Mouse (Mus musculus) liver, adult 2 months (tissue): Measurements from ENCODE around the gene Rap1b.

ENCODE experiments used
- CTCF ChIP-seq: fragments of 200-500 bp; IDR thresholded peaks from 2 replicates; pipeline ENCODE4 v1.5.1; 2011; ENCODE audit warnings: low read depth, low read length, control low read depth
- POLR2A ChIP-seq: fragments of 200-500 bp; IDR thresholded peaks from 2 replicates; pipeline ENCODE4 v1.6.1; 2011; ENCODE audit warnings: low read length, control low read depth; ENCODE audit not compliant: insufficient read depth; ENCODE audit errors: extremely low read depth

DNA sequence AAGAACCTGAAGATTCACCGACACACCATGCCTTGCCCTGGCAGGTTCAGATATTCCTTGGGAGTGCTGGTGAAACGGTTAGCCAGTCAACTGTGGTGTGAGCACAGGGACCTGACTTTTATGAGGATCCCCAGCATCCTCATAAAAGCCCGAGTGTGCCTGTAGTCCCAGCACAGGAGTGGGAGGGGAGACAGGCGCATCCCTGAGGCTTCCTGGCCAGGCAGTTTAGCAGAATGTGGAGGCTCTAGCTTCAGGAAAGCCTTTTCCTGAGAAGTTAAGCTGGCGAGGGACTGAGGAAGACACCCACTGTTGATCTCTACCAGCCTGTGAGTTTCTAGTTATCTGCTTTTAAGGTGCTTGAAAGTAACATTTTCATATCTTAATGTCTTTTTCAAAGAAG, 10.4 kb downstream of the Rap1b start:
- no peak for TF ChIP-seq POLR2A
- TF ChIP-seq CTCF = no peak
